Mouse (Mus musculus) bone marrow, adult 2 months (tissue): ENCODE data around the gene Ankrd12. TPM values are rescaled to one million over a fixed set of nuclear protein-coding genes. Genes with fewer than 3 reads are reported as not detected.
"Not testable (repeated sequence)": the region's sequence is repeated elsewhere in the genome, so short reads cannot be mapped to it uniquely, and the experiment has no call there.

ENCODE experiments used
- H3K27ac ChIP-seq: fragments of 200-500 bp; 2 replicates; pipeline ENCODE4 v1.5.1; 2012; ENCODE audit warnings: low read depth, mild to moderate bottlenecking, control low read depth, inconsistent platforms, low read length; ENCODE audit not compliant: control insufficient read depth, poor library complexity, insufficient read depth
- H3K4me1 ChIP-seq: fragments of 200-500 bp; 2 replicates; pipeline ENCODE4 v1.6.1; 2011; ENCODE audit warnings: low read length; ENCODE audit not compliant: control insufficient read depth, insufficient read depth
- H3K4me3 ChIP-seq: fragments of 200-500 bp; replicated peaks from 2 replicates; pipeline ENCODE3; 2011; ENCODE audit warnings: mild to moderate bottlenecking, low read depth, low read length, control low read depth; ENCODE audit not compliant: control insufficient read depth
- CTCF ChIP-seq: fragments of 200-500 bp; IDR thresholded peaks from 2 replicates; pipeline ENCODE4 v1.5.1; 2011; ENCODE audit warnings: low read length, control low read depth; ENCODE audit not compliant: control insufficient read depth, insufficient read depth
- POLR2A ChIP-seq: fragments of 200-500 bp; IDR thresholded peaks from 2 replicates; pipeline ENCODE4 v1.6.1; 2011; ENCODE audit warnings: low read depth, mild to moderate bottlenecking, control low read depth, low read length, borderline replicate concordance; ENCODE audit not compliant: control insufficient read depth
- WGBS: fragments of 180-500 bp; shearing (Covaris S2); methylation state at CpG from one replicate; pipeline ENCODE4 v1.1.7; 2018; 5-methylcytosine and 5-hydroxymethylcytosine counted together
- polyA plus RNA-seq: library from polyadenylated mRNA; stranded (reverse); fragments of >200 nt; gene quantifications from 2 replicates; pipeline ENCODE4 v1.2.4, GENCODE M21; 2011; ENCODE audit warnings: low replicate concordance; ENCODE audit not compliant: missing spikeins, insufficient read depth, insufficient read length

Ankrd12 gene
- polyA plus RNA-seq, 1 experiment: 27.4 TPM

GRCm38 (mm10) chr17:66048199-66048598 lies 28.7 kb downstream of the Ankrd12 start:
- H3K4me3 ChIP-seq: no peak overlapping the region
- H3K4me1 ChIP-seq: peaks cover 5% of the 10 kb centered on the region
- TF ChIP-seq CTCF: no peak
- TF ChIP-seq POLR2A: no peak
- no peak overlapping the region; the same call in 1 of the 2 replicates for H3K27ac ChIP-seq
- WGBS: 43% methylated on average over 5 of the region's 5 CpGs

GRCm38 (mm10) chr17:66043679-66044078 lies 33.2 kb downstream of the Ankrd12 start:
- not testable (repeated sequence) for H3K4me1 ChIP-seq, H3K27ac ChIP-seq, H3K4me3 ChIP-seq
- WGBS: 74% methylated on average over 4 of the region's 4 CpGs

- no peak for TF ChIP-seq POLR2A
- TF ChIP-seq CTCF: no peak
- Histone ChIP-seq H3K4me3 (no peak overlapping the region), H3K27ac (no peak overlapping the region), H3K4me1 (no peaks in the 10 kb centered on the region)
- 93% methylated on average over 5 of the region's 5 CpGs for WGBS
These were observed 35.9 kb downstream of the Ankrd12 start for GRCm38 (mm10) chr17:66041020-66041419.

GRCm38 (mm10) chr17:66033239-66033638 lies 43.6 kb downstream of the Ankrd12 start:
- 91% methylated on average over 5 of the region's 5 CpGs for WGBS
- H3K27ac ChIP-seq: no peak overlapping the region
- H3K4me1 ChIP-seq: no peaks in the 10 kb centered on the region
- no peak for TF ChIP-seq CTCF
- no peak for TF ChIP-seq POLR2A
- H3K4me3 ChIP-seq: no peak overlapping the region

- no peak overlapping the region for H3K27ac ChIP-seq
- WGBS: 91% methylated on average over 5 of the region's 5 CpGs
- TF ChIP-seq POLR2A (no peak), CTCF (no peak)
- no peak overlapping the region for H3K4me3 ChIP-seq
- H3K4me1 ChIP-seq: no peaks in the 10 kb centered on the region
These were observed 44.9 kb downstream of the Ankrd12 start for GRCm38 (mm10) chr17:66031991-66032390.

- Histone ChIP-seq H3K4me1 (no peaks in the 10 kb centered on the region), H3K27ac (no peak overlapping the region), H3K4me3 (no peak overlapping the region)
- 91% methylated on average over 7 of the region's 7 CpGs for WGBS
- TF ChIP-seq POLR2A (no peak), CTCF (no peak)
These were observed 52.7 kb downstream of the Ankrd12 start for GRCm38 (mm10) chr17:66024211-66024610.

GRCm38 (mm10) chr17:66011790-66012189 lies 65.1 kb downstream of the Ankrd12 start:
- H3K27ac ChIP-seq: peak overlapping the region; percentile 68; the same call in 1 of the 2 replicates
- no peak for TF ChIP-seq POLR2A
- TF ChIP-seq CTCF: no peak
- no peaks in the 10 kb centered on the region; the same call in 1 of the 2 replicates for H3K4me1 ChIP-seq
- no peak overlapping the region for H3K4me3 ChIP-seq
- WGBS: 51% methylated on average over 2 of the region's 2 CpGs

GRCm38 (mm10) chr17:66007892-66008291 lies 69.0 kb downstream of the Ankrd12 start:
- Histone ChIP-seq H3K27ac (no peak overlapping the region), H3K4me1 (no peaks in the 10 kb centered on the region; the same call in none of the 2 replicates), H3K4me3 (no peak overlapping the region)
- no peak for TF ChIP-seq POLR2A
- no peak for TF ChIP-seq CTCF
- WGBS: 63% methylated on average over 5 of the region's 5 CpGs

- 57% methylated on average over 2 of the region's 2 CpGs for WGBS
- no peak for TF ChIP-seq CTCF
- no peak for TF ChIP-seq POLR2A
- no peak overlapping the region for H3K4me3 ChIP-seq
- no peaks in the 10 kb centered on the region; the same call in none of the 2 replicates for H3K4me1 ChIP-seq
- no peak overlapping the region for H3K27ac ChIP-seq
These were observed 69.4 kb downstream of the Ankrd12 start for GRCm38 (mm10) chr17:66007473-66007872.
